Mouse (Mus musculus) heart, adult 2 months (tissue): ENCODE measurements around the gene Stxbp3. TPM values are rescaled to one million over a fixed set of nuclear protein-coding genes. Genes with fewer than 3 reads are reported as not detected.

ENCODE experiments used
- DNase-seq, 2 experiments: peaks; one replicate each; pipeline ENCODE4 v3.0.0; 2021
- H3K27ac ChIP-seq: fragments of 200-600 bp; 2 replicates; pipeline ENCODE4 v1.8.1; 2022
- H3K27me3 ChIP-seq: fragments of 200-500 bp; 2 replicates; pipeline ENCODE4 v1.6.1; 2012; ENCODE audit warnings: mild to moderate bottlenecking, low read length, inconsistent platforms, mixed read lengths; ENCODE audit not compliant: control insufficient read depth, insufficient read depth
- H3K36me3 ChIP-seq: fragments of 200-500 bp; 2 replicates; pipeline ENCODE4 v1.6.1; 2012; ENCODE audit warnings: low read length, inconsistent platforms; ENCODE audit not compliant: control insufficient read depth, insufficient read depth
- H3K4me1 ChIP-seq: fragments of 200-500 bp; 2 replicates; pipeline ENCODE4 v1.6.1; 2011; ENCODE audit warnings: low read length; ENCODE audit not compliant: control insufficient read depth, insufficient read depth
- H3K4me3 ChIP-seq: fragments of 200-600 bp; 2 replicates; pipeline ENCODE4 v1.8.1; 2022
- H3K79me2 ChIP-seq: fragments of 200-500 bp; replicated peaks from 2 replicates; pipeline ENCODE4 v1.6.1; 2012; ENCODE audit warnings: mild to moderate bottlenecking, inconsistent platforms, low read length, moderate library complexity, mixed read lengths; ENCODE audit not compliant: control insufficient read depth, insufficient read depth
- H3K9ac ChIP-seq: fragments of 200-500 bp; 2 replicates; pipeline ENCODE4 v1.6.1; 2012; ENCODE audit warnings: low read depth, mild to moderate bottlenecking, control low read depth, inconsistent platforms, low read length, mixed read lengths
- CTCF ChIP-seq: fragments of 200-600 bp; IDR thresholded peaks from 2 replicates; pipeline ENCODE4 v1.8.1; 2022; ENCODE audit warnings: antibody characterized with exemption, mild to moderate bottlenecking, moderate library complexity
- EP300 ChIP-seq: fragments of 200-500 bp; IDR thresholded peaks from 2 replicates; pipeline ENCODE4 v1.6.1; 2011; ENCODE audit warnings: low read depth, low read length, control low read depth; ENCODE audit not compliant: insufficient read depth
- POLR2A ChIP-seq: fragments of 200-500 bp; IDR thresholded peaks from 2 replicates; pipeline ENCODE4 v1.6.1; 2011; ENCODE audit warnings: mild to moderate bottlenecking, low read depth, low read length, control low read depth; ENCODE audit not compliant: insufficient read depth
- WGBS: fragments of 180-500 bp; shearing (Covaris S2); methylation state at CpG from one replicate; pipeline ENCODE4 v1.1.7; 2018; 5-methylcytosine and 5-hydroxymethylcytosine counted together
- intact Hi-C: fragments of 180-260 bp; cut with DNase I; formaldehyde crosslinking; loops from one replicate; pipeline ENCODE4 v1.15.1; 2025
- polyA plus RNA-seq: library from polyadenylated mRNA; depleted of rRNA; stranded (reverse); fragments of >200 nt; gene quantifications from 2 replicates; pipeline ENCODE4 v1.2.3, GENCODE M21; 2012
- total RNA-seq, 2 experiments: library from RNA; stranded (reverse); gene quantifications; 2 replicates each; pipeline ENCODE4 v1.2.3; 2021

Gene Stxbp3
- total and polyA plus RNA-seq, 3 experiments, result 7.0 to 27.3 (median 25.7) TPM

DNA sequence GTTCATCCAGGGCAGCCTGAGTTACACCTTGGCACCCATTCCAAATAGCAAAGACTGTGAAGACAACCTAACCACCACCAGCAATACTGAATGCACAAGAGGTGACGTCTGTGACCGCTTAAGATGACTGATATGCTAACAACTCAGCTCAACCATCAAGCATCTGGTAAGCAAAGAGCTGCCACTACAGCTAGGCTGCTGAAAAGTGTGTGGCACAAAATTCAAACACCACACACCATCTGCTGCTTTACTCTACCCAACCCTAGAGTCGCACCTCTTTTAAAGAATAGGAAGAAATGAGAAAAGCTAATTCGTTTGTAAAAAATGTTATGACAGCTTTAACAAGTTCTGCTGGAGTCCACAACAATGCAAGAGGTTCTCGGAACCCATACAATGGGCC, 34.7 kb downstream of the Stxbp3 start:
- Histone ChIP-seq H3K9ac (no peak overlapping the region), H3K4me3 (no peak overlapping the region), H3K36me3 (peaks cover 6% of the 10 kb centered on the region), H3K27ac (no peak overlapping the region), H3K27me3 (no peaks in the 10 kb centered on the region), H3K79me2 (no peaks in the 10 kb centered on the region), H3K4me1 (no peaks in the 10 kb centered on the region; the same call in 1 of the 2 replicates)
- DNase-seq, result no peak
- 74% methylated on average over 5 of the region's 5 CpGs for WGBS
- no peak for TF ChIP-seq POLR2A
- TF ChIP-seq CTCF, result no peak
- TF ChIP-seq EP300, result no peak
- intact Hi-C loops, result no loop called here

DNA sequence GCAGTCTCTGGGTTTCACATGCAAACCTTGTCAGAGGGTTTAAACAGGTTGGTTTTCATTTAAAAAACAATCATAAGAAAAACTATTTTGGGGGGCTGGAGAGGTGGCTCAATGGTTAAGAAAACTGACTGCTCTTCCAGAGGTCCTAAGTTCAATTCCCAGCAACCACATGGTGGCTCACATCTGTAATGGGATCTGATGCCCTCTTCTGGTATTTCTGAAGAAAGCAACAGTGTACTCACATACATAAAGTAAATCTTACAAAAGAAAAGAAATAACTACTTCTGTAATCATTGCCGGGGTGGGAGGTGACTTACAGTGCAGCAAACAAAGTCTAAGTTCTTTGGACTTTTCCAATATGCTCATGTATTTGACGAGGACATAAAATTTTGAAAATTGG, 42.0 kb downstream of the Stxbp3 start:
- Histone ChIP-seq H3K27me3 (no peaks in the 10 kb centered on the region), H3K4me1 (no peaks in the 10 kb centered on the region), H3K27ac (no peak overlapping the region), H3K36me3 (no peaks in the 10 kb centered on the region; the same call in 1 of the 2 replicates), H3K9ac (no peak overlapping the region), H3K79me2 (no peaks in the 10 kb centered on the region), H3K4me3 (no peak overlapping the region)
- no peak for DNase-seq
- WGBS, result 80% methylated on average over 2 of the region's 2 CpGs
- intact Hi-C loops, result no loop called here
- TF ChIP-seq CTCF, result peak; percentile 47
- TF ChIP-seq EP300, result no peak

DNA sequence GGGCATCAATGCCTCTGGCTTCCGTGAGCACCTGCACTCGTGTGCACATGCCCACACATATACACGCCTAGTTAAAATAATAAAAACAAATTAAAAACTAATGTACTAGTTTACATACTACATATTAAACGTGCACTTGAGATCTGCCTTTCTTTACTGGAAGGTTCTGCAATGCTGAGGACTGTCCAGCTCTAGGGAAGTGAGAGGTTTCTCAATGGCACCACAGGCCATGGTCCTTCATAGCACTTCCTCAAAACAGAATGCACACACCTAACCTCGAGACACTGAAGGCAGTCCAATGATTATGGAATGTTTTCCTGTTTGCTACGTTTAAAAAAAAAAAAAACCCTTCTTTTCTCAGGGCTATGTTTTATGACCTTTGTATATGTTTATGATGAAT, 42.6 kb downstream of the Stxbp3 start:
- no peaks in the 10 kb centered on the region for H3K4me1 ChIP-seq
- TF ChIP-seq EP300, result no peak
- no peak for TF ChIP-seq POLR2A
- TF ChIP-seq CTCF, result no peak
- DNase-seq, result no peak
- no peak overlapping the region for H3K4me3 ChIP-seq
- intact Hi-C loops, result no loop called here
- no peak overlapping the region for H3K9ac ChIP-seq
- H3K36me3 ChIP-seq, result no peaks in the 10 kb centered on the region; the same call in 1 of the 2 replicates
- H3K27me3 ChIP-seq, result no peaks in the 10 kb centered on the region
- H3K79me2 ChIP-seq, result no peaks in the 10 kb centered on the region
- WGBS, result 83% methylated on average over 6 of the region's 6 CpGs
- no peak overlapping the region for H3K27ac ChIP-seq

DNA sequence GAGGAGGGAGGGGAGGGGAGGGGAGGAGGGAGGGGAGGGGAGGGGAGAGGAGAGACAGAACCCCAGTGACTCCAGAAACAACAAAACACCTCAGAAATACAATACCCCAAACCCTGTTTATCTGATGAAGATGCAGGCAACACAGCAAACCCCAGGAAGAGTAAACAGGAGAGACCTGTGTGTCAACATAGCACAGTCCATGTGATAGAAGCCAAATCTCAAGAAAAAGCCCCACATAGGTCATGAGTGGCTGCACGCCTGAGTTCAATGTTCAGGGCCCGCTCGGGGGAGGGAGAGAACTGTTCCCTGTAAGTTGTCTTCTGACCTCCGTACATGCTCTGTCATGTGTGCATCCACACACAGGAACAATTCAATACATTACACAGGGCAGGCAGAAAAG, 43.9 kb downstream of the Stxbp3 start:
- Histone ChIP-seq H3K27ac (no peak overlapping the region), H3K27me3 (no peaks in the 10 kb centered on the region), H3K4me1 (no peaks in the 10 kb centered on the region), H3K79me2 (no peaks in the 10 kb centered on the region), H3K9ac (no peak overlapping the region), H3K36me3 (no peaks in the 10 kb centered on the region; the same call in 1 of the 2 replicates), H3K4me3 (no peak overlapping the region)
- intact Hi-C loops, result no loop called here
- no peak for TF ChIP-seq EP300
- no peak for TF ChIP-seq CTCF
- TF ChIP-seq POLR2A, result no peak
- no peak for DNase-seq
- WGBS, result 91% methylated on average over 4 of the region's 4 CpGs

DNA sequence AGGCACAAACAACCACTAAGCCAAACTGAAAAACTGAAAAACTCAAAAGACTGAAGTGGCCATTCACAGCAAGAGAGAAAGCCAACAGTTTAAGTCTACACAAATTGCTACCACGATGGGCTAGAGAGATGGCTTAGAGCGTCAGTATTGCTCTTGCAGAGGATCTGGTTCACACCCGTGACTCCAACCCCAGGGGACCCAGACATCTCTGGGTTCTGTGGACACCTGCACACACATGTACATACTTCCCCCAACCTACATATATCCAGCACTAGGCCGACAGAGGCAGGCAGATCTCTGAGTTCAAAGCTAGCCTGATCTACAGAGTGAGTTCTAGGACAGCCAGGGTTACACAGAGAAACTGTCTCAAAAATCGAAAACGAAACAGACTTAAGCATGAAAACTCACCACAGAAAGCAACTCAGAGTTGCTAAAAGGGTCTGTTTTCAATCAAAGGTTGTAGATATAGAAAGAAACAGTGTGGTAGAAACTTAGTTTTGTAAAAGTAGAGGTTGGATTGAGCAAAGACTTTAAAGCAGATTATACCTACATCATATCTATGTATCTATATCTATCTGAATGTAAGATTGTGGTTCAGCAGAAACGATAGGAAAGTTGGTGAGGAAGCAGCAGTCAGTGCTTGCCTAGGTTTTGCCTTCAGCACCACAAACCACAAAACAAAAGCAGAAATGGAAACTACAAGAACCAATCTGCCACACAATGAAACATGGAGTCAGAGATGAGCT, 44.6 kb downstream of the Stxbp3 start:
- Histone ChIP-seq H3K36me3 (no peaks in the 10 kb centered on the region; the same call in 1 of the 2 replicates), H3K4me1 (no peaks in the 10 kb centered on the region), H3K27me3 (no peaks in the 10 kb centered on the region), H3K4me3 (no peak overlapping the region), H3K9ac (no peak overlapping the region), H3K79me2 (no peaks in the 10 kb centered on the region), H3K27ac (no peak overlapping the region)
- DNase-seq, result no peak
- WGBS, result 84% methylated on average over 7 of the region's 7 CpGs
- no peak for TF ChIP-seq CTCF
- TF ChIP-seq POLR2A, result no peak
- no peak for TF ChIP-seq EP300
- intact Hi-C loops, result no loop called here

DNA sequence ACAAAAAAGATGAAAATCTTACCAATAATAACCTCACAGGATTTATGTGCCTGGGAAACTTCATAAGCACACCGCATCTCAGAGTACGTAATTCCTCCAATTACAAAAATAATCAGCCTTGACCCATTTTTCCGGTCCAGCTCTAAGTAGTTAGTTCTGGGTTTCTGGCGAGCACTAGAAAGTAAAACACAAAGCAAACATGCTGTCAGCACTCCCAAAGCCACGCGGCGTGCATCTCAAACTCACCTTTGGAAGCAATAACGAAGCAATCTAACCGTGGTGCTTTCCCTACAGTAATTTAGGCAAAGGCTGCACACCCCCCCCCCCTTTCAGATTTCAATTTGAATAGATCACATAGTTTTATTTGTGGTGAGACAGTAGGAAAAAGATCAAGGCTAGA, 45.5 kb downstream of the Stxbp3 start:
- Histone ChIP-seq H3K27ac (no peak overlapping the region), H3K79me2 (no peaks in the 10 kb centered on the region), H3K36me3 (no peaks in the 10 kb centered on the region; the same call in 1 of the 2 replicates), H3K9ac (no peak overlapping the region), H3K27me3 (no peaks in the 10 kb centered on the region), H3K4me3 (no peak overlapping the region), H3K4me1 (no peaks in the 10 kb centered on the region)
- 79% methylated on average over 9 of the region's 9 CpGs for WGBS
- intact Hi-C loops, result no loop called here
- DNase-seq, result no peak
- TF ChIP-seq POLR2A (no peak), CTCF (no peak), EP300 (no peak)
